Mouse (Mus musculus): ENCODE results near the gene Lrrn4. TPM values are rescaled to one million over a fixed set of nuclear protein-coding genes. Genes with fewer than 3 reads are reported as not detected.
A peak's percentile ranks its signal among the peaks of the same experiment; 100 is the strongest.

Gene Lrrn4
- total and polyA plus RNA-seq, 3 experiments: not detected

DNA sequence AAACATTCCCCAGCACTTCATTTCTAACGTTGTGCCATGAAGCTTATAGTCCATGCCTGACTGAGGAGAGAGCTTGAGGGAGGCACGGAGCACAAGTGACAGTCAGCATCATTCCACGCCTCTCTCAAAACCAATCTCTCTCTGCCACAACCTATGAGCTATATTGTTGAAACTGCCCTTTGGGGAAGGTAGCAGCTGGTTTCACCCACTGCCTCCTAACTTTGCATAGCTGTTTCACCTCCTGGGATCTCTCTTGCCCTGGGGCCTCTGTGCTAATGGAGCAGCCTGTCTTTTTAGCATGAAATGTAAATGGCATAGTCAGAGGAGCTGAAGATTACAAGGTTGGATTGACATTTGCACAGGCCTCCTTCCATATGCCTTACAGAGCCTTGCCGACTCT lies 21.4 kb upstream of the Lrrn4 start:
- Histone ChIP-seq H3K36me3 (replicated peaks in 1 of 2; ENCODE audit: control insufficient read depth in 1 of 2, insufficient read depth in 1 of 2, low read length in 1 of 2) (no peaks in the 10 kb centered on the region), H3K27me3 (replicated peaks) (peaks cover 6% of the 10 kb centered on the region), H3K9me3 (replicated peaks; ENCODE audit: low read length) (no peaks in the 10 kb centered on the region), H3K27ac (ENCODE audit: insufficient read depth, low read depth) (no peak overlapping the region), H3K79me2 (replicated peaks; ENCODE audit: control insufficient read depth, extremely low read depth, insufficient read depth, poor library complexity, severe bottlenecking) (no peaks in the 10 kb centered on the region), H3K4me2 (ENCODE audit: insufficient read depth, low read depth, poor library complexity, severe bottlenecking) (no peak overlapping the region), H3K4me1 (ENCODE audit: control insufficient read depth in 1 of 2, insufficient read depth in 2 of 2) (peaks cover 0 to 11% of the 10 kb centered on the region in 2 experiments; a peak in 2 of 4 replicates), H3K4me3 (replicated peaks in 1 of 3; ENCODE audit: low read depth in 2 of 3, low read length in 2 of 3, poor library complexity in 1 of 3) (no peak overlapping the region), H3K9ac (ENCODE audit: insufficient read depth, low read depth) (no peak overlapping the region)
- TF ChIP-seq ETS1 (conservative IDR thresholded peaks at IDR 0.05; ENCODE audit: low read depth, low read length) (no peak), JUND (conservative IDR thresholded peaks at IDR 0.05; ENCODE audit: low read depth, low read length) (no peak), MAX (IDR thresholded peaks at IDR 0.05; ENCODE audit: low read length) (no peak), E2F4 (IDR thresholded peaks at IDR 0.05; ENCODE audit: insufficient replicate concordance, low read depth, low read length) (no peak), CHD1 (IDR thresholded peaks at IDR 0.05; ENCODE audit: low read depth, low read length) (no peak), USF2 (conservative IDR thresholded peaks at IDR 0.05; ENCODE audit: low read depth, low read length) (no peak), POLR2A (IDR thresholded peaks at IDR 0.05; ENCODE audit: low read depth, low read length) (no peak), POLR2AphosphoS2 (IDR thresholded peaks at IDR 0.05; ENCODE audit: low read depth, low read length) (no peak), CTCF (conservative IDR thresholded peaks at IDR 0.05 in 1 of 2, IDR thresholded peaks at IDR 0.05 in 1 of 2; ENCODE audit: low read depth in 2 of 2, low read length in 2 of 2) (no peak)
- in situ Hi-C loops (cut with MboI; ENCODE audit: low pct_ligation_motif_present, low pct_unique_long_range_greater_than_20kb, low sequenced_read_pairs): loop anchor here (5.0 to 25.0 kb wide), 3 partner anchors 55 to 590 kb away; partner anchors contain the start of gene Crls1
- dilution Hi-C loops (cut with MboI; ENCODE audit: extremely low pct_ligation_motif_present, extremely low pct_unique_long_range_greater_than_20kb, low sequenced_read_pairs): no loop called here
- DNase-seq (ENCODE audit: extremely low read depth): peak; percentile 10

DNA sequence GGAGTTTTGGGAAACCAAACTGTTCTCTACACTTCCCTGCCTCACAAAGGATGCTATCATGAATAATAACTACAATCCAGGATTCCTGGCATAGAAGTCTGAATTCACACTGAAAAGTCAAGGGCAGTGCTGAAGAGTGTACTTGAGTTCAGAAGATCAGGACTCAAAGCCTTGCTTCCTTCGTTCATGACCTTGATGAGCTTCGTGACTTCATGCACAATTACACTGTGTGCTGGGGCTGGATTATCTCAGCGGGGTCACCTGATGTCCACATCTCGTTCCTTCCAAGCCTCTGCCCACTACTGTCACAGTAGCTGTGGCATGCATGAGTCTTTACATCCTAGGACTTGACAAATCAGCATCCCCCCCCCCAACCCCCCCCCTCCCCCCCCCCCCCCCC lies 20.9 kb upstream of the Lrrn4 start:
- Histone ChIP-seq H3K4me3 (replicated peaks in 1 of 3; ENCODE audit: low read depth in 2 of 3, low read length in 2 of 3, poor library complexity in 1 of 3) (no peak overlapping the region), H3K27me3 (replicated peaks) (peaks cover 6% of the 10 kb centered on the region), H3K79me2 (replicated peaks; ENCODE audit: control insufficient read depth, extremely low read depth, insufficient read depth, poor library complexity, severe bottlenecking) (no peaks in the 10 kb centered on the region), H3K9me3 (replicated peaks; ENCODE audit: low read length) (no peaks in the 10 kb centered on the region), H3K27ac (ENCODE audit: insufficient read depth, low read depth) (no peak overlapping the region), H3K36me3 (replicated peaks in 1 of 2; ENCODE audit: control insufficient read depth in 1 of 2, insufficient read depth in 1 of 2, low read length in 1 of 2) (no peaks in the 10 kb centered on the region), H3K4me2 (ENCODE audit: insufficient read depth, low read depth, poor library complexity, severe bottlenecking) (no peak overlapping the region), H3K4me1 (ENCODE audit: control insufficient read depth in 1 of 2, insufficient read depth in 2 of 2) (peaks cover 0 to 11% of the 10 kb centered on the region in 2 experiments; a peak in 2 of 4 replicates), H3K9ac (ENCODE audit: insufficient read depth, low read depth) (no peak overlapping the region)
- in situ Hi-C loops (cut with MboI; ENCODE audit: low pct_ligation_motif_present, low pct_unique_long_range_greater_than_20kb, low sequenced_read_pairs) (loop anchor here (5.0 to 25.0 kb wide), 3 partner anchors 54 to 589 kb away; partner anchors contain the start of gene Crls1), dilution Hi-C loops (cut with MboI; ENCODE audit: extremely low pct_ligation_motif_present, extremely low pct_unique_long_range_greater_than_20kb, low sequenced_read_pairs) (no loop called here)
- TF ChIP-seq ZC3H11A (IDR thresholded peaks at IDR 0.05; ENCODE audit: low read depth, low read length) (no peak), ZKSCAN1 (IDR thresholded peaks at IDR 0.05; ENCODE audit: borderline replicate concordance, low read depth, low read length) (no peak), SMC3 (IDR thresholded peaks at IDR 0.05; ENCODE audit: low read depth, low read length) (no peak), USF1 (IDR thresholded peaks at IDR 0.05; ENCODE audit: low read depth, low read length) (no peak), E2F4 (IDR thresholded peaks at IDR 0.05; ENCODE audit: insufficient replicate concordance, low read depth, low read length) (no peak), UBTF (IDR thresholded peaks at IDR 0.05; ENCODE audit: low read depth, low read length) (no peak), RAD21 (IDR thresholded peaks at IDR 0.05; ENCODE audit: low read depth, low read length) (no peak), EP300 (IDR thresholded peaks at IDR 0.05; ENCODE audit: low read length) (no peak), ETS1 (conservative IDR thresholded peaks at IDR 0.05; ENCODE audit: low read depth, low read length) (no peak), MAFK (IDR thresholded peaks at IDR 0.05; ENCODE audit: insufficient replicate concordance, low read length) (no peak), USF2 (conservative IDR thresholded peaks at IDR 0.05; ENCODE audit: low read depth, low read length) (no peak), ELF1 (IDR thresholded peaks at IDR 0.05; ENCODE audit: low read depth, low read length) (no peak), POLR2A (IDR thresholded peaks at IDR 0.05; ENCODE audit: low read depth, low read length) (no peak), ZMIZ1 (IDR thresholded peaks at IDR 0.05; ENCODE audit: low read depth, low read length) (no peak), NRF1 (IDR thresholded peaks at IDR 0.05; ENCODE audit: low read depth, low read length) (no peak)
- DNase-seq (ENCODE audit: extremely low read depth): no peak

All from CH12.LX (cell line).